Mouse (Mus musculus) frontal cortex, postnatal 36 days (tissue): ENCODE results near the gene Rapgef6.

Source experiments
- DNase-seq, 2 experiments: peaks; one replicate each; pipeline ENCODE4 v3.0.0; 2022; ENCODE audit warnings: low spot score in 2 of 2

Gene Rapgef6

GRCm38 (mm10) chr11:54735114-54735513 is 212.5 kb downstream of the Rapgef6 start:
- DNase-seq: no peak

GRCm38 (mm10) chr11:54736903-54737302 is 214.3 kb downstream of the Rapgef6 start:
- no peak for DNase-seq

- no peak for DNase-seq
These were observed 216.5 kb downstream of the Rapgef6 start for GRCm38 (mm10) chr11:54739012-54739750.

- DNase-seq: no peak
These were observed 218.7 kb downstream of the Rapgef6 start for GRCm38 (mm10) chr11:54741330-54741729.

- no peak for DNase-seq
These were observed 221.6 kb downstream of the Rapgef6 start for GRCm38 (mm10) chr11:54744231-54744630.
